In the genomic region with DNA sequence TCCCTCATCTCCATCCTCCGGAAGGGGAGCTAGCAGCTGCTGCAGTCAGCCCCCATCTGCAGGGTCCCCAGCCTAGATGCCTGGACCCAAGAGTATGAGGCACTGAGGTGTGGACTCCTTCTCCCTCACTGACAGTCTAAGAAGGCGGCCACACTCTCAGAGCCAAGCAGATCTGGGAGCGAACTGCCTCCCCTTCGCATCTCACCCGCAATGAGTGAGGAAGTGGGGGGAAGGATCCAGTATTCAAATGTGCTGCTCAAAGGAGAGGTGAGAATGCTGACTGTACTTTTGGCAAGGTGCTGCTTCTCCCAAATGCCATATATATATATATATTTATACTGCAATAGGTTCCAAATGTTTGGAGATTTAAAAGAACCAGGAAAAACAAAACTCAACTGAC, we compare ENCODE assay signal across 7 mouse cellular contexts. TPM values are rescaled to one million over a fixed set of nuclear protein-coding genes. Genes with fewer than 3 reads are reported as not detected.
"Had no signal": no experiment of that assay in that cellular context is flagged by ENCODE, and none has a peak within 500 bp of the region (broad histone marks: within the 10 kb centered on the region; RNA-seq: fewer than 3 reads in every experiment).

No protein-coding gene starts in this region.

- DNase-seq: kidney, adult 2 months; kidney, postnatal 14 days; lung, adult 18-20 months; spleen, adult 18-20 months; thymus, adult 2 months; thymus, postnatal 25 days had no signal

RNA-seq across cellular contexts. Expression of gene Ngef, which starts 29.7 kb away (rescaled TPM):
- total RNA-seq: megakaryocyte-erythroid progenitor cell, adult 5-6 weeks had no signal
